Mouse (Mus musculus) liver, postnatal 0 days (tissue): ENCODE results near the gene Arhgap15. TPM values are rescaled to one million over a fixed set of nuclear protein-coding genes. Genes with fewer than 3 reads are reported as not detected.

ENCODE experiments used
- ATAC-seq: fragments of 200-750 bp; cut with Nextera tagmentation; 2 replicates; pipeline ENCODE4 v1.8.0; 2017; ENCODE audit warnings: mild to moderate bottlenecking, moderate library complexity
- DNase-seq: peaks from one replicate; pipeline ENCODE4 v3.0.0-alpha.2; 2016
- H3K27ac ChIP-seq: fragments of 300-500 bp; sonication (generic); 2 replicates; pipeline ENCODE4 v1.5.1; 2014; ENCODE audit warnings: antibody characterized with exemption, moderate library complexity, mild to moderate bottlenecking, low read depth
- H3K27me3 ChIP-seq: fragments of 300-500 bp; sonication (generic); 2 replicates; pipeline ENCODE4 v1.6.1; 2014; ENCODE audit warnings: low read length, control low read depth, mixed read lengths; ENCODE audit not compliant: insufficient read depth
- H3K36me3 ChIP-seq: fragments of 300-500 bp; sonication (generic); replicated peaks from 2 replicates; pipeline ENCODE4 v1.6.1; 2014; ENCODE audit warnings: mild to moderate bottlenecking, control low read depth, low read length, moderate library complexity, mixed read lengths; ENCODE audit not compliant: insufficient read depth
- H3K4me1 ChIP-seq: fragments of 300-500 bp; sonication (generic); 2 replicates; pipeline ENCODE4 v1.6.1; 2014; ENCODE audit warnings: antibody characterized with exemption, mild to moderate bottlenecking, control low read depth; ENCODE audit not compliant: insufficient read depth
- H3K4me2 ChIP-seq: fragments of 300-500 bp; sonication (generic); 2 replicates; pipeline ENCODE4 v1.6.1; 2014; ENCODE audit warnings: low read depth, mild to moderate bottlenecking, low read length, moderate library complexity, mixed read lengths
- H3K4me3 ChIP-seq: fragments of 300-500 bp; sonication (generic); 2 replicates; pipeline ENCODE4 v1.5.1; 2014; ENCODE audit warnings: low read depth, low read length
- H3K9ac ChIP-seq: fragments of 300-500 bp; sonication (generic); replicated peaks from 2 replicates; pipeline ENCODE4 v1.6.1; 2014; ENCODE audit warnings: mild to moderate bottlenecking, moderate library complexity
- H3K9me3 ChIP-seq: fragments of 300-500 bp; sonication (generic); 2 replicates; pipeline ENCODE4 v1.6.1; 2016; ENCODE audit warnings: mild to moderate bottlenecking, control low read depth, low read length, mixed read lengths
- CTCF ChIP-seq: sonication (generic); IDR thresholded peaks from 2 replicates; pipeline ENCODE4 v1.5.1; 2016; ENCODE audit warnings: antibody characterized with exemption, low read depth
- EP300 ChIP-seq: IDR thresholded peaks from 2 replicates; pipeline ENCODE4 v1.6.1; 2016; ENCODE audit warnings: antibody characterized with exemption, low read depth, mild to moderate bottlenecking
- WGBS: fragments of 180-500 bp; shearing (Covaris S2); extraction: QIAGEN DNeasy Blood & Tissue Kit; methylation state at CpG from one replicate; pipeline ENCODE4 v1.1.7; 2014; ENCODE audit not compliant: insufficient replicate concordance; 5-methylcytosine and 5-hydroxymethylcytosine counted together
- polyA plus RNA-seq: library from polyadenylated mRNA; unstranded; fragments of >200 nt; fragmentation: Nextera tagmentation; extraction: Ambion mirVana; gene quantifications from 2 replicates; pipeline ENCODE4 v1.2.1, GENCODE M21; 2015

The Arhgap15 gene
- polyA plus RNA-seq, 1 experiment from 2014 or later = 6.3 TPM

- WGBS = 80% methylated on average over 5 of the region's 5 CpGs
- H3K4me3 ChIP-seq = no peak overlapping the region
- no peak for DNase-seq
- no peaks in the 10 kb centered on the region for H3K27me3 ChIP-seq
- H3K4me2 ChIP-seq = no peak overlapping the region
- H3K9ac ChIP-seq = no peak overlapping the region
- H3K9me3 ChIP-seq = no peaks in the 10 kb centered on the region
- H3K4me1 ChIP-seq = no peaks in the 10 kb centered on the region
- TF ChIP-seq EP300 = no peak
- TF ChIP-seq CTCF = no peak
- H3K36me3 ChIP-seq = no peaks in the 10 kb centered on the region
- no peak overlapping the region for H3K27ac ChIP-seq
- ATAC-seq = no peak
Measured at GRCm38 (mm10) chr2:44345325-44345945, 596.8 kb downstream of the Arhgap15 start.

DNA sequence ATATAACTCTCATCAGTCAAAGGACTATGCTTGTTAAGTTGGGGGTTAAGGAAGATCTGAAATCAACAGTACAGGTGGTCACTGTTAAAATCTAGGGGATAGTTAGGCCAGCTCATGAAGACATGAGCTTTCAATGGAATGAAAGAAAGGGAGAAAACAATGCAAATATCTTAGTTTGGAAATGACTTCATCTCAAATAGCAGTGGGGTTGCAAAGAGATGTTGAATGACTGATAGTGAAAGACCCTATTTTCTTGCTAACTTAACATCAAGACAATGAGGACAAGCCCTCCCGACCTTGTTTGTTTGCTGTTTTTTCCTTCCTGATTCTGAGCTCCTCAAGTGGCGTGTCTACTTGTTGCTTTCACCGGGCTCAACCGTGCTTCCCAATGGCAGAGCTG lies 597.6 kb downstream of the Arhgap15 start:
- no peak overlapping the region for H3K9ac ChIP-seq
- no peak for ATAC-seq
- TF ChIP-seq CTCF = no peak
- no peak for TF ChIP-seq EP300
- WGBS = 64% methylated on average over 4 of the region's 4 CpGs
- no peak overlapping the region for H3K27ac ChIP-seq
- H3K4me3 ChIP-seq = no peak overlapping the region
- H3K36me3 ChIP-seq = no peaks in the 10 kb centered on the region
- H3K9me3 ChIP-seq = no peaks in the 10 kb centered on the region
- DNase-seq = no peak
- H3K27me3 ChIP-seq = no peaks in the 10 kb centered on the region
- no peak overlapping the region for H3K4me2 ChIP-seq
- H3K4me1 ChIP-seq = no peaks in the 10 kb centered on the region

DNA sequence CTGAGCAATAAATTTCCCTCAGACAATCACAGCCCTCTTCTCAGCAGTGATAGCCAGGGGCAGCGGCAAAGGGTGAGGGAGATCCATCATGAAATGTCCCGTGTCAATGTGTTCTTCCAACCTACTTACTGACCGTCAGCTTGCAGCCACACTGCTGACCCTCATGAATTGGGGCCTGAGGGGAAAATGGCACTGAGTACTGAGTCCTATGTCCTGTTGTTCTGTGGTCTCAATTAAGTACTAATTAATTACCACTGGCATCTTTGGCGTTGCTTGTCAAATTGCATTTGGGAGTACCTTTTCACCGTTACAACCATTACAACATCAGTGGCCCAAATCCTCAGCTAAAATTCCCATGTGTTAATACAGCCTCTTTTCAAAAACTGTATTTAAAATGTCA lies 599.2 kb downstream of the Arhgap15 start:
- no peak overlapping the region for H3K27ac ChIP-seq
- 82% methylated on average over 5 of the region's 5 CpGs for WGBS
- ATAC-seq = no peak

DNA sequence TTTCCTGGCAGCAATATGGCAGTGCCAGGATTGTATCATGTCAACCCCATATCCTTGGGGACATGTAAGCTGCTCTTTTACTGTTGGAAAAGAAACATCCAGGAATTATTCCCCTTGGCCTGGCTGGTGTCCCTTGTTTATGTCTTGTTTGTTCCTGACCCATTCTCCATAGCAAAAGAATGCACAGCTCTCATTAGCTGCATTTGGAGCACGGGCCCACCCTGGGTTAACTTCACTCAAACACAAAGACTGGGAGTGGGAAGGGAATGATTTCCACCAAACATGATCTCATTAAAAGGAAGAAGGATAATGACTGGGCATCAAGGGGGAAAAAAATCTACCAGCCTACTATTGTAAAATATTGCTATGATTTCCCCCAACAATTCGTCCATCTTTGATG lies 600.5 kb downstream of the Arhgap15 start:
- TF ChIP-seq CTCF (no peak), EP300 (no peak)
- no peaks in the 10 kb centered on the region for H3K9me3 ChIP-seq
- 73% methylated on average over 2 of the region's 2 CpGs for WGBS
- no peaks in the 10 kb centered on the region for H3K27me3 ChIP-seq
- H3K36me3 ChIP-seq = no peaks in the 10 kb centered on the region
- H3K9ac ChIP-seq = no peak overlapping the region
- DNase-seq = no peak
- H3K4me1 ChIP-seq = no peaks in the 10 kb centered on the region
- no peak for ATAC-seq
- no peak overlapping the region for H3K4me3 ChIP-seq
- no peak overlapping the region for H3K27ac ChIP-seq
- no peak overlapping the region for H3K4me2 ChIP-seq

More for the DNA sequence above, 599.2 kb downstream of the Arhgap15 start:
- H3K4me3 ChIP-seq = no peak overlapping the region
- TF ChIP-seq EP300 (no peak), CTCF (no peak)
- H3K27me3 ChIP-seq = no peaks in the 10 kb centered on the region
- H3K9ac ChIP-seq = no peak overlapping the region
- H3K9me3 ChIP-seq = no peaks in the 10 kb centered on the region
- H3K36me3 ChIP-seq = no peaks in the 10 kb centered on the region
- DNase-seq = no peak
- no peaks in the 10 kb centered on the region for H3K4me1 ChIP-seq
- H3K4me2 ChIP-seq = no peak overlapping the region

GRCm38 (mm10) chr2:44352885-44353284 lies 604.3 kb downstream of the Arhgap15 start:
- Histone ChIP-seq H3K4me1 (no peaks in the 10 kb centered on the region), H3K27ac (no peak overlapping the region), H3K4me2 (no peak overlapping the region), H3K27me3 (no peaks in the 10 kb centered on the region), H3K36me3 (no peaks in the 10 kb centered on the region), H3K9ac (no peak overlapping the region), H3K4me3 (no peak overlapping the region), H3K9me3 (no peaks in the 10 kb centered on the region)
- WGBS = 35% methylated on average over 7 of the region's 7 CpGs
- DNase-seq (no peak), ATAC-seq (no peak)
- TF ChIP-seq EP300 (no peak), CTCF (no peak)

DNA sequence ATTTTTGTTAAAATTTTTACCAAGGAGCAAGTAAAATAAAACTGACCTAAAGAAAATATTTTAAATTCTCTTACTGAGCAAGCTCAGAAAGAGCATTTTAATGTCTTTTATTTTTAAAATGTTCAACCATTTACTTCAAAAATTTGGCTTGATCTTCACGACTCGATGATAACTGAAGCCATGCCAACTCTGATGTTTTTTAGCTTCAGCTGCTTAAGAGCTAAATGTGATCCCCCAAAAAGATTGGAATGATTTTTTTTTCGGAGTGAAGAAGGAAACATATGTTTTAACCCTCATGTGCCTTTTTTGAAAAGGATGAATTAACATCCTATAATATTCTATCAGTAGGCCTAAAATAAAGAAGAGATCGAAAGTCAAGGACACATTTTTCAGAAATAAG lies 605.0 kb downstream of the Arhgap15 start:
- Histone ChIP-seq H3K27ac (no peak overlapping the region), H3K9me3 (no peaks in the 10 kb centered on the region), H3K9ac (no peak overlapping the region), H3K4me2 (no peak overlapping the region), H3K36me3 (no peaks in the 10 kb centered on the region), H3K4me1 (no peaks in the 10 kb centered on the region), H3K4me3 (no peak overlapping the region), H3K27me3 (no peaks in the 10 kb centered on the region)
- 79% methylated on average over 4 of the region's 4 CpGs for WGBS
- DNase-seq (no peak), ATAC-seq (no peak)
- no peak for TF ChIP-seq CTCF
- TF ChIP-seq EP300 = no peak
